Mouse (Mus musculus): Measurements from ENCODE around the gene Prkg1. TPM values are rescaled to one million over a fixed set of nuclear protein-coding genes. Genes with fewer than 3 reads are reported as not detected.

The Prkg1 gene
- polyA plus RNA-seq, 1 experiment from 2014 or later, result 11.5 TPM

DNA sequence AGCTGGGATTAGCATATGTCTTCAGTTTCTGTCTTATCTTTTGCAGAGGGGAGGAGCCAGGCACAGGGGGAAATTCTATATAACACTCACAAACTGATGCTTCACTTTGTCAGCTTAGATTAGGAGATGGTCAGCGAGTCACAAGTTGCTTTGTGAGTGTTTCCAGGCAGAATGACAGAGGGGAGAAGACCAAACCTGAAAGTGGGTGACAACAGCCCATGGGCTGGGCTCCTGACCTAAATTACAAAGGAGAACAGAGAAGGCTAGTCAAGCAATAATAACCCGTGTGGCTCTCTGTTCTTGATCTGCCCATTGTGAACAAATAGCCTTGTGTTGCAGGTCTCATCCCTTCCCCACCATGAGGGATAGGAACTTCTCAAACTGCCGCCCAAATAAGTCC lies 725.9 kb downstream of the Prkg1 start:
- Histone ChIP-seq H3K27ac (no peak overlapping the region), H3K27me3 (replicated peaks) (no peaks in the 10 kb centered on the region), H3K4me2 (replicated peaks) (no peak overlapping the region), H3K4me1 (no peaks in the 10 kb centered on the region), H3K9ac (no peak overlapping the region), H3K36me3 (no peaks in the 10 kb centered on the region), H3K9me3 (no peaks in the 10 kb centered on the region), H3K4me3 (no peak overlapping the region)
- no peak for ATAC-seq (ENCODE audit: low FRiP score, low read depth)
- 72% methylated on average over 3 of the region's 3 CpGs for WGBS

DNA sequence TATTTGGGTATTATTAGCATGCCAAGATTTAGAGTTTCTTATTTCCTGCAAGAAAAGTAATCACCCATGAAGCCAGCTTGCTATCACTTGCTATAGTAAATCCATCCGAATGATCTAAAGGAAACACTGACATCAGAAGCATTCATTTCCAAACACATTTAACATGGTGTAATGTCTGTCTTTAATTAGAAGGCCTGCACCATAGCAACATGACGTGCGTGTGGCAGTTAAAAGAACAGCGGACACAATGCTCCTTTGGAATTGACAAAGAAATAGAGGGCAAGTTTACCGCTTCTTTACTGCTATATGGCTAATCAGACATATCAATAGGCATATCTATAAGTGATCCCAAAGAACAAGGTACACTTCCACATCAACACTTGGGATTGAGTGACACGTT lies 733.2 kb downstream of the Prkg1 start:
- Histone ChIP-seq H3K36me3 (no peaks in the 10 kb centered on the region), H3K27ac (no peak overlapping the region), H3K9me3 (no peaks in the 10 kb centered on the region), H3K9ac (no peak overlapping the region), H3K27me3 (replicated peaks) (no peaks in the 10 kb centered on the region), H3K4me1 (no peaks in the 10 kb centered on the region), H3K4me3 (no peak overlapping the region), H3K4me2 (replicated peaks) (no peak overlapping the region)
- WGBS, result 75% methylated on average over 6 of the region's 6 CpGs
- ATAC-seq (ENCODE audit: low FRiP score, low read depth), result no peak

DNA sequence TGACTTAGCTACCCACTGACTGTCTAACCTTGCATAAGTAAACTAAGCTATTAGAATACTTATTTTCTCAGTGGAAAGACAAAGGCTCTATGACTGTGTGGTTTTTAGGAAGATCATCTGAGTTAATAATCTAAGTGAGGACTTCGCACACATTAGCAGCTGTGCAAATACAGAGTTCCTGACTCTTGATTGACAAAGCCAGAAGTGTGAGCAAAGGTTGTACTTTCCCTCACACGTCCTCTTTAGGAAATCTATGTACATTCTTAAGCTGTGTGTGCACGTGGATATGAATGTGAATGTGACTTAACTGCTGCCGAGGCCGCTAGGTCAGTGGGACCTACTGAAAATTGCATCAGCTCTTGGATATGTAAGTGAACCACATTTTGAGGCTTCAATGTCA lies 738.0 kb downstream of the Prkg1 start:
- ATAC-seq (ENCODE audit: low FRiP score, low read depth), result no peak

DNA sequence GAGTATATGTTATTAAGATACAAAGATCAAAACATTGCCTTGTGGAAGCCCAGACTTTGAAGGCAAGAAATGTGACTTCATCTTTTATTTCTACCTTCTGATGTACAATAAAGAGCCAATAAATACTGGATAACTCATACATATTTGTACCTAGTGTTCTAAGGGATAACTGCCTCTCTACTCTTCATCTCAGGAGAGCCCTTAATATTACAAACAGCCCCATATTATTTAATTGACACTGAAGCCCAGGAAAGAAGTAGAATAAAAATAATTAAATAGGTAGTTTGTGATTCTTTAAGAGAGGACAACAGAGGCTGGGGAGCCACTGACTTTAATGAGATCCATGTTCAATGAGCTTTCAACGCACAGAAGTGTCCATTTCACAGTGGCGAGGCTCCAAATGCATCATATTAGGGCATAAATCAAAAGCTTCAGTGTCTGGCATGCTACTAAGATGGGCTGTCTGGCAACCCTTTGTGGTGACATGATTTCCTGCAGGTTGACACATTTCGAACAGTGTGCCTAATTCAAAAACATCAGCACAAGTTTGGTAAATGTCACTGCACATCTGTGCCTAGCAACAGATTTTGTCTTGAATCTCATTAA lies 753.2 kb downstream of the Prkg1 start:
- H3K9me3 ChIP-seq, result no peaks in the 10 kb centered on the region
- H3K4me2 ChIP-seq (replicated peaks), result no peak overlapping the region
- no peaks in the 10 kb centered on the region for H3K4me1 ChIP-seq
- no peaks in the 10 kb centered on the region for H3K36me3 ChIP-seq
- whole genome bisulfite sequencing, result 61% methylated on average over 3 of the region's 3 CpGs
- ATAC-seq (ENCODE audit: low FRiP score, low read depth), result no peak
- H3K9ac ChIP-seq, result no peak overlapping the region
- no peak overlapping the region for H3K4me3 ChIP-seq
- H3K27ac ChIP-seq, result no peak overlapping the region
- no peaks in the 10 kb centered on the region for H3K27me3 ChIP-seq (replicated peaks)

More for the DNA sequence above, 738.0 kb downstream of the Prkg1 start:
- Histone ChIP-seq H3K36me3 (no peaks in the 10 kb centered on the region), H3K4me2 (replicated peaks) (no peak overlapping the region), H3K4me3 (no peak overlapping the region), H3K9ac (no peak overlapping the region), H3K27me3 (replicated peaks) (no peaks in the 10 kb centered on the region), H3K27ac (no peak overlapping the region), H3K9me3 (no peaks in the 10 kb centered on the region), H3K4me1 (no peaks in the 10 kb centered on the region)
- WGBS, result 80% methylated on average over 5 of the region's 5 CpGs

DNA sequence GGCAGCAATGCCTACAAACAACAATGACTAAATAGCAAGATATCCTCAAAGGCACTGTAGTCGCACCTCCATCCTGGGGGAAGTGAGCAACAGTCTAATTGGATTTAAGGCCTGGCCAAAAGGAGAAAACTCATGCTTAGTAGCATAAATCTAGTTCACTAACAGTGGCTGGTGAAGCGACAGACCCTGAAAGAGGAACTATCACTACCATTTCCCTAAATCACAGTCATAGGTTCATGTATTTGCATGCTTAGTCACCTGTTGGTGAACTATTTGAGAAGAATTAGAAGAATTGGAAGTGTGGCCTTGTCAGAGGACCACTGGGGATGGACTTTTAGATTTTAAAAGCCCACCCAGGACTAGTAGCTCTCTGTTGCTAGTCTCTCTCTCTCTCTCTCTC lies 766.3 kb downstream of the Prkg1 start:
- Histone ChIP-seq H3K4me1 (no peaks in the 10 kb centered on the region), H3K4me2 (replicated peaks) (no peak overlapping the region), H3K9me3 (no peaks in the 10 kb centered on the region), H3K27me3 (replicated peaks) (no peaks in the 10 kb centered on the region), H3K27ac (no peak overlapping the region), H3K36me3 (no peaks in the 10 kb centered on the region), H3K9ac (no peak overlapping the region), H3K4me3 (no peak overlapping the region)
- no peak for ATAC-seq (ENCODE audit: low FRiP score, low read depth)
- 92% methylated on average over 2 of the region's 2 CpGs for WGBS

DNA sequence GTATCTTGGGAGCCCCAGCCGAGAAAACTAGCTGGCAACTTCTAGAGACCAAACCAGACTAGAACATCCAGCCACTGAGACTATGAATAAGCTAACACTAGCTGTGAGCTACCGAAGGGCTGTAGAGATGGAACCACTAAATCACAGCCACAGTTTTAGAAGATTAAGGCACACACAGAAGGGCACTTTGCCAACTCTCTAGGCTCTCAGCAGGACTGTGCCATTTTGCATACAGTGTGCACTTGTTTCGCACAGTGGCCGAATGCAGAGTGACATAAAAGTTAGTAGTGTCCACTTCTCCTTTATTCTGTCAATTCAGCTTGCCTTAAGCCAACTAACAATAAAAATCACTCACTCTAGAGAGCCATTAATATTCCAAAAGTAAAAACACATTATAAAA lies 774.4 kb downstream of the Prkg1 start:
- no peak for ATAC-seq (ENCODE audit: low FRiP score, low read depth)
- Histone ChIP-seq H3K4me2 (replicated peaks) (no peak overlapping the region), H3K27me3 (replicated peaks) (no peaks in the 10 kb centered on the region), H3K9me3 (no peaks in the 10 kb centered on the region), H3K4me1 (peaks cover 5% of the 10 kb centered on the region; the same call in 1 of the 2 replicates), H3K9ac (no peak overlapping the region), H3K27ac (no peak overlapping the region), H3K36me3 (no peaks in the 10 kb centered on the region), H3K4me3 (no peak overlapping the region)
- 60% methylated on average over 4 of the region's 4 CpGs for WGBS

DNA sequence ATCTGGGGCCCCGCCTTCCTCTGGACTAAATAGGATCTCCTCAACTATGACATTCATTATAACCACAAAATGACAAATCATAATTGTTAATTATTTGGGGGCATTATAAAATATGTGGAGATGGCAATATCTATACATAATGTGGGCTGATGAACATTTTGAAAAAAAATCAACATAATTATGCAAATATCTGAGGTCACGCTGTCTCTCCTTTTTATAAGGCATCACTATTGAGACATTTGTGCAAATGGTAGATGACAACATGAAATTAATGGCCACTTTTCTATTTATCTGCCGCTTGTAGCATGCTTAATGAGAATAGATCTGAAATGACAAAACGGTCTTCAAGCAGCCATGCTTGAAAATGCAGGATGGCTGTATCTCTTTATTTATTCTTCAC lies 782.4 kb downstream of the Prkg1 start:
- Histone ChIP-seq H3K27me3 (replicated peaks) (no peaks in the 10 kb centered on the region), H3K4me2 (replicated peaks) (no peak overlapping the region), H3K4me1 (no peaks in the 10 kb centered on the region), H3K27ac (no peak overlapping the region), H3K4me3 (no peak overlapping the region), H3K36me3 (no peaks in the 10 kb centered on the region), H3K9ac (no peak overlapping the region), H3K9me3 (no peaks in the 10 kb centered on the region)
- 80% methylated on average over 4 of the region's 4 CpGs for WGBS
- no peak for ATAC-seq (ENCODE audit: low FRiP score, low read depth)

DNA sequence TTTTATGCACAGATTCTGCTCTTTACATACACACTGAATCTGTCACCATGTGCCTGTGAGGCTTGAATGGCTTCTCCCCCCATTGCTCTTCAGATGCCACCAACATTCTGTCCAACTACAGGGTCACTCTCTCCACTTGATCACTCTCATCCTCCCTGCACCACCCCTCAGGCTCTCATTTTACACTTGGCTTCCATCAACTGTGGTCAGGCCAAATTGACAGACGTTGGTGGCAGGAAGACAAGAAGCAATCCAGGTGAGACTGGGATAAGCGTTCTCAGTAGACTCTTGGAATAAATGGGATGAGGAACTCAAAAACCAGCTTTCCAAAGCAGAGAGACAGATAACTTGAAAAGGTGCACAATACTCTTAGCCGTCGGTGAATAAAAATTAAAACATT lies 786.7 kb downstream of the Prkg1 start:
- H3K9ac ChIP-seq, result no peak overlapping the region
- H3K36me3 ChIP-seq, result no peaks in the 10 kb centered on the region
- H3K9me3 ChIP-seq, result no peaks in the 10 kb centered on the region
- H3K4me1 ChIP-seq, result no peaks in the 10 kb centered on the region
- no peak for ATAC-seq (ENCODE audit: low FRiP score, low read depth)
- WGBS, result 90% methylated on average over 4 of the region's 4 CpGs
- H3K27me3 ChIP-seq (replicated peaks), result no peaks in the 10 kb centered on the region
- no peak overlapping the region for H3K27ac ChIP-seq
- no peak overlapping the region for H3K4me3 ChIP-seq
- no peak overlapping the region for H3K4me2 ChIP-seq (replicated peaks)

DNA sequence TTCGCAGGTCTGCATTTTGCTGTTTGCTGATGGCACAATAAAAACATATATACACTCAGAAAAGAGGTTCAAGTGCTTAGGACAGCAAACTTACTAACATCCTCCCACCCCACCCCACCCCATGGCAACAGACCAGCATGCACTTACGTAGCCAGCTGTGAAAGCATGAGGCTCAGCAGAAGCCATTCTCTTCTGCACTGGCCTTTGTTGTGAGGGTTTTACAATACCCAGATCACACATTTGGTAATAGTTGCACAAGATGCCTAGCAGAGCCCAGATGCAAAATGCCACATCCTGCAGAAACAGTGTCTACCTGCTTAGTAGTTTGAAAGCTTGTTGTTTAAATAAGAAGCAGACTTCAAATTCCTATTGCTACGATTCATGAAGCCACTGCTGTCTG lies 814.2 kb downstream of the Prkg1 start:
- no peak overlapping the region for H3K4me2 ChIP-seq (replicated peaks)
- no peak overlapping the region for H3K4me3 ChIP-seq
- WGBS, result 61% methylated on average over 3 of the region's 3 CpGs
- no peaks in the 10 kb centered on the region for H3K27me3 ChIP-seq (replicated peaks)
- H3K4me1 ChIP-seq, result no peaks in the 10 kb centered on the region
- no peaks in the 10 kb centered on the region for H3K36me3 ChIP-seq
- ATAC-seq (ENCODE audit: low FRiP score, low read depth), result no peak
- H3K9me3 ChIP-seq, result no peaks in the 10 kb centered on the region
- no peak overlapping the region for H3K9ac ChIP-seq
- no peak overlapping the region for H3K27ac ChIP-seq

DNA sequence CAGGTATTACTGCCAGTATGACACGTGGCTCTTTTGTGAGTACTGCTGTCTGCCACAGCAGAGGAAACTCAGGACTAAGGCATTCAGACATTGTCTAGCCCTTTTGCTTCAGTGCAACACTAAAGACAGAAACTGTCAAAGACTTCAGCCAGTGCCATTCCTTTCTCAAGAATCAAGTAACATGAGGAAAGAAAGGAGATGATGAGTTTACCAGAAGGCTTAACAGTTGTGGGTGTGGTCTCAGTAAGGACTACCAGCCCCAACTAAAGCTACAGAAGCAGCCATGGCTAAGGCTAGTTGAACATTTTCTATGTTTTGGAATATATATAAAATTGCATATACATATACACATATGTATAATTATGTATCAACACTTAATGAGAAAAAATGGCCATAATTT lies 816.6 kb downstream of the Prkg1 start:
- 43% methylated on average over 1 of the region's 1 CpGs for WGBS
- H3K27ac ChIP-seq, result no peak overlapping the region
- H3K9ac ChIP-seq, result no peak overlapping the region
- H3K4me1 ChIP-seq, result no peaks in the 10 kb centered on the region
- H3K36me3 ChIP-seq, result no peaks in the 10 kb centered on the region
- no peak for ATAC-seq (ENCODE audit: low FRiP score, low read depth)
- no peaks in the 10 kb centered on the region for H3K27me3 ChIP-seq (replicated peaks)
- H3K4me2 ChIP-seq (replicated peaks), result no peak overlapping the region
- no peaks in the 10 kb centered on the region for H3K9me3 ChIP-seq
- no peak overlapping the region for H3K4me3 ChIP-seq

DNA sequence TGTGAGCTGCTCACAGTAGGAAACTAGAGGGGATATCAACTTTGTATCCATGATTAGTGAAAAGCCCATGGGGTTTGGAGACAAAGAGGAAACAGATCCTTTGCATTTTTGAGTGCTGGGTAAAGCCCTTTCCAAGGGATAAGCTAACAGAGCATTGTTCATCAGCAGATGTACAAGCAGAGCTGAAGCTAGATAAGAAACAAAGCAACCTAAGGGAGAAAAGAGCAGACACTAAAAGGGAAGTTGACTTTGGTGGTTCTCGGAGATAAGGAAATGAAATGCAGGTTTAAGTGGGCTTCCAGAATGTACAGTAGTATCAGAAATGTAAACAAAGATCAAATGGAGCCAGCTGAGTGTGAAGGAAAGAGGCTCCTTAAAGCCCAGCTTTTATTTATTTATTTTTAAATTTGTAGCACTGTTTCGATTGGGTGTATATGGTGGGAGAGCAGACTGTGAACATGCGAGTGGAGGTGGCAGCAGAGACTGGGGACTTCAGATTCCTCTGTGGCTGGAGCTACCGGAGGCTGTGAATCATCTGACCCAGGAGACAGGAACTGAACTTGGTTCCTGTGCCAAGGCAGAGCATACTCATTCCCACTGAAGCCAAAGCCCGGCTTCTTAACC lies 822.4 kb downstream of the Prkg1 start:
- H3K9ac ChIP-seq, result no peak overlapping the region
- WGBS, result 84% methylated on average over 5 of the region's 5 CpGs
- H3K4me3 ChIP-seq, result no peak overlapping the region
- no peak overlapping the region for H3K4me2 ChIP-seq (replicated peaks)
- H3K27me3 ChIP-seq (replicated peaks), result no peaks in the 10 kb centered on the region
- H3K4me1 ChIP-seq, result no peaks in the 10 kb centered on the region
- no peaks in the 10 kb centered on the region for H3K36me3 ChIP-seq
- ATAC-seq (ENCODE audit: low FRiP score, low read depth), result no peak
- no peaks in the 10 kb centered on the region for H3K9me3 ChIP-seq
- no peak overlapping the region for H3K27ac ChIP-seq

DNA sequence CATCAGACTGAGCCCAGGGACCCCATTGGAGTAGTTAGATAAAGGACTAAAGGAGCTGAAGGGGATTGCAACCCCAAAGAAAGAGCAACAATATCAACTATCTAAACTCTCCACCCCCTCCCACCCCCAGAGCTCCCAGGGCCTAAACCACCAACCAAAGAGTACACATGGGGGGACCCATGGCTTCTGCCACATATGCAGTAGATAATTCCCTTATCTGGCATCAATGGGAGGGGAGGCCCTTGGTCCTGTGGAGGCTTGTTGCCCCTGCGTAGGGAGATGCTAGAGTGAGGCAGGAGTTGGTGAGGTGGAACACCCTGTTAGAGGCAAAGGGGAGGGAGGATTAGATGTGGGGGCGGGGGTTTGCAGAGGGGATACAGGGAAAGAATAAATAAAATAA lies 826.8 kb downstream of the Prkg1 start:
- no peaks in the 10 kb centered on the region for H3K36me3 ChIP-seq
- no peaks in the 10 kb centered on the region for H3K4me1 ChIP-seq
- 87% methylated on average over 2 of the region's 2 CpGs for WGBS
- H3K9me3 ChIP-seq, result no peaks in the 10 kb centered on the region
- H3K27ac ChIP-seq, result no peak overlapping the region
- H3K4me2 ChIP-seq (replicated peaks), result no peak overlapping the region
- H3K9ac ChIP-seq, result no peak overlapping the region
- H3K27me3 ChIP-seq (replicated peaks), result no peaks in the 10 kb centered on the region
- no peak overlapping the region for H3K4me3 ChIP-seq
- ATAC-seq (ENCODE audit: low FRiP score, low read depth), result no peak

DNA sequence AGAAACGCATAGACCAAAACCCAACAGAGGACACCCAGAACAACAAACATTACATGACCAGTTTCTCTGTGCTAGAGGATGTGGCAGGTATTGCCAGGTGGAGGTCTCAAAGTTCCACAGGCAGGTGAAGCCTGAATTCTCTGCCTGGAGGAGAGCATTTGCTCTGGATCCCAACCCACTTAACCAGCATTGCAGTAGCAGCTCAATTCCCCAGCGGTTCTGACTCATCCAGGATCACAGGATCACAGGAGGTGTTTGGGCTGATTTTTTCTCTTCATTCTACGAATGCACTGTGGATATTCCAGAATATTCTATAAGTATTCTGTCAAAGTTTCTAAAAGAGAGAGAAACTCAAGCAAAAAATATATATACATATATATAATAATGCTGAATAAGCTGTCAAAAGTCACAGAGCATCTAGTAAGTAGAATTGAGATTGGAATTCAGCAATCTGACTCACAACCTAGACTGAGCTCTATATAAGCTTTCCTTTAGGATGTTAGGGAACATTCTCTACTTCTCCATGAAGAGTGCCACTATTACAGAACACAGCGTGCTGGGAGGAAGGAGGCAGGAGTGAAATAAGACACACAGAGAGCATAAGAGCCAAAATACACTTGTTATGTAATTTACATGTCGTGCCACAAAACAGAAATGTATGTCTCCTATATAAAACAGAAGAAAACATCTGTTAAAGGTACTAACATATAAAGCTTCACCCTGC lies 833.2 kb downstream of the Prkg1 start:
- Histone ChIP-seq H3K36me3 (no peaks in the 10 kb centered on the region), H3K4me1 (no peaks in the 10 kb centered on the region), H3K4me2 (replicated peaks) (no peak overlapping the region), H3K4me3 (no peak overlapping the region), H3K9me3 (no peaks in the 10 kb centered on the region), H3K27me3 (replicated peaks) (no peaks in the 10 kb centered on the region), H3K9ac (no peak overlapping the region), H3K27ac (no peak overlapping the region)
- WGBS, result 91% methylated on average over 5 of the region's 5 CpGs
- no peak for ATAC-seq (ENCODE audit: low FRiP score, low read depth)

Measured in neural tube, embryonic 12.5 days (tissue).